Mouse (Mus musculus) midbrain, embryonic 15.5 days (tissue): ENCODE measurements around the gene Plekhh2. TPM values are rescaled to one million over a fixed set of nuclear protein-coding genes. Genes with fewer than 3 reads are reported as not detected.

Experiments used
- ATAC-seq: fragments of 200-750 bp; cut with Nextera tagmentation; replicated peaks from 2 replicates; pipeline ENCODE4 v1.8.0; 2017; ENCODE audit warnings: moderate TSS enrichment
- H3K27ac ChIP-seq: fragments of 300-500 bp; sonication (generic); 2 replicates; pipeline ENCODE4 v1.5.1; 2015; ENCODE audit warnings: mild to moderate bottlenecking, inconsistent platforms
- H3K27me3 ChIP-seq: fragments of 300-500 bp; sonication (generic); replicated peaks from 2 replicates; pipeline ENCODE4 v1.6.1; 2015; ENCODE audit warnings: inconsistent platforms
- H3K36me3 ChIP-seq: fragments of 300-500 bp; sonication (generic); replicated peaks from 2 replicates; pipeline ENCODE4 v1.6.1; 2015; ENCODE audit warnings: inconsistent platforms
- H3K4me1 ChIP-seq: fragments of 300-500 bp; sonication (generic); 2 replicates; pipeline ENCODE4 v1.6.1; 2015; ENCODE audit warnings: inconsistent platforms
- H3K4me2 ChIP-seq: fragments of 300-500 bp; sonication (generic); 2 replicates; pipeline ENCODE4 v1.6.1; 2015; ENCODE audit warnings: inconsistent platforms, mild to moderate bottlenecking, moderate library complexity
- H3K4me3 ChIP-seq: fragments of 300-500 bp; sonication (generic); 2 replicates; pipeline ENCODE4 v1.5.1; 2015; ENCODE audit warnings: mild to moderate bottlenecking, inconsistent platforms
- H3K9ac ChIP-seq: fragments of 300-500 bp; sonication (generic); 2 replicates; pipeline ENCODE4 v1.6.1; 2015; ENCODE audit warnings: mild to moderate bottlenecking, inconsistent platforms
- H3K9me3 ChIP-seq: fragments of 300-500 bp; sonication (generic); 2 replicates; pipeline ENCODE4 v1.6.1; 2016; ENCODE audit warnings: inconsistent platforms
- WGBS: fragments of 180-500 bp; shearing (Covaris S2); methylation state at CpG from one replicate; pipeline ENCODE4 v1.1.7; 2015; ENCODE audit warnings: mixed read lengths; 5-methylcytosine and 5-hydroxymethylcytosine counted together
- polyA plus RNA-seq: library from polyadenylated mRNA; unstranded; fragments of >200 nt; fragmentation: Nextera tagmentation; extraction: Ambion mirVana; gene quantifications from 2 replicates; pipeline ENCODE4 v1.2.1, GENCODE M21; 2015

Gene Plekhh2
- polyA plus RNA-seq, 1 experiment from 2014 or later, result 2.2 TPM

DNA sequence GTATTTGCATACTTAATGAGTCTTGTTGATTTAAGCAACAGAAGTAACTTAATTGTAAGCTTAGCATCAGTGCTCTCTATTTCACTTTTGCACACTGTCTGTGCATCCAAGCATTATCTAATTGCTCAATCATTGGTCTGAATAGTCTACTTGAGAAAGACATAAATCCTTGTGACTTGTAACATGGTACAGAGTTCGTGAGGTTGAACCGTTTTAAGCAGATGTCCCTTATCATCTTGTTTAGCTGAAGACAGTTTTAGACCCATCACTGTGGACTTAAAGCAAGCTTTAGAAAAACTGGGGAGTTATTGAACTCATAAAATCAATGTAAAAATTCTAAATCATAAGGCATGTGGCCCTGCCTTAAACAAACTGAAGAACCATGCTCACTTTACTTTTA lies 14.1 kb upstream of the Plekhh2 start:
- H3K9me3 ChIP-seq, result no peaks in the 10 kb centered on the region
- no peaks in the 10 kb centered on the region for H3K27me3 ChIP-seq
- no peaks in the 10 kb centered on the region for H3K4me1 ChIP-seq
- no peaks in the 10 kb centered on the region for H3K36me3 ChIP-seq
- H3K4me3 ChIP-seq, result no peak overlapping the region
- 74% methylated on average over 2 of the region's 2 CpGs for WGBS
- H3K9ac ChIP-seq, result no peak overlapping the region
- ATAC-seq, result no peak
- H3K27ac ChIP-seq, result no peak overlapping the region
- H3K4me2 ChIP-seq, result no peak overlapping the region

DNA sequence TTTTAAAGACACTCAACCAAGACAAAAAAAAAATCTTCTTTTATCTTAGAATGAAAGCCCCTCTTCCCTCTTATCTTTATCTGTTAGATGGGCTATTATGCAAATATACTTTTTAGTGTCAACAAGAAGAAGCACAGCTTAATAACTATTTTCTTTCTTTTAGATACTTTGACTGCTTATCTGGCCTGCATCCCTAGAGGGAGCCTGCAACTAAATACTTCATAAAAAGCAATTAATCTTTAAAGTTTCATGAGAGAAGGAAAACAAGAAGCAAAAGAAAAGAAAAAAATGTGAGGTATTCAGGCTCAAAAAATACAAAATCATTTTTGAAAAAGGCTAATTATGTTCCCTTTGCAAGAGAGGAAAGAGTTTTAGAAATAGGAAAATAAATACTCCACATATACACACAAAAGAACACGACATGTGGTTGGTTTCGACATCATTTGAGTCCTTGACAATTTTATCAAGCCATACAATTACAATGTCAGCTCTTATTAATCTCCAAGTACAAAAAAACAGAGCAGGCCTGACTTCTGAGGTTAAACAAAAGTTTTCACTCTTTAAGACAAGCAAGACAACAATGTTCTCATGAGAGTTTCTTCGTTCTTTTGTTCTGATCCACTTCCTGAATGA lies 13.6 kb upstream of the Plekhh2 start:
- H3K4me1 ChIP-seq, result no peaks in the 10 kb centered on the region

DNA sequence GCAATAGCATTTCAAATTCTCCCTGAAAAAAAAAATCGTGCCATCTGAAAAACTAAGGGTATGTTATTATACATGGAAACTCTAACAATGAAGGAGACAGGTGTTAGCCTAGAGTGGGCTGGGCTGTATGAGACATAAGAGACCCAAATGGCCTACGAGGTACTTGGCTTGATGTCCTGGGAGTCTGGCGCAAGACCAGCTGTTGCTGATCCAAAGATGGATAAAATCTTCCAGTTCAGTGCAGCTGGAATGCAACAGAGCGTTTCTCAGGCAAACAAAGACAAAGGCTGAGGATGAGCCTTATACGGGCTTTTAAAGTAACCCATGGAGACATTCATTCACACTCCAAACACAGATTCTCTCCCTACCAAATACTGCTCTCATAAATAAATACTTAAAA lies 13.1 kb upstream of the Plekhh2 start:
- 25% methylated on average over 5 of the region's 5 CpGs for whole genome bisulfite sequencing
- H3K4me2 ChIP-seq, result no peak overlapping the region

More for the DNA sequence above, 13.6 kb upstream of the Plekhh2 start:
- Histone ChIP-seq H3K9ac (no peak overlapping the region), H3K36me3 (no peaks in the 10 kb centered on the region), H3K9me3 (no peaks in the 10 kb centered on the region), H3K27me3 (no peaks in the 10 kb centered on the region; the same call in 1 of the 2 replicates), H3K4me2 (no peak overlapping the region), H3K27ac (no peak overlapping the region), H3K4me3 (no peak overlapping the region)
- 48% methylated on average over 3 of the region's 3 CpGs for WGBS
- no peak for ATAC-seq

DNA sequence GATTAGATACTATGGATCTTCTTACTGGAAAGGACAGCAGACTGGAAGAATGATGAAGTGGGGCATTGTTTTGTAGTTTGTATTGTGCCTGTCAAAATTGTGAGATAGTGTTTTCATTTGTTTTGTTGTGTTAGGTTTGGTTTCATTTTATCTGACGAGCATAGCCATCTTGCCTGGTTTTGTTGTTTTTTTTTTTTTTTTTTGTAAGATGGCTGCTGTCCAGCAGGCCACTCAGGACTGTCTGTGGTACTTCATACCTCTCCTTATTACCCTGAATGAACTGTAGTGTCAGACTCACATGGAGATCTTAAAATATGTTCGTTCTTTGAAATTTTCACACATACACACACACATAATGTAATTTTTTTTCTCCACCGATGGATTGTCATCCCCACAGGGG lies 9.4 kb upstream of the Plekhh2 start:
- H3K36me3 ChIP-seq, result no peaks in the 10 kb centered on the region
- 84% methylated on average over 3 of the region's 3 CpGs for WGBS
- ATAC-seq, result no peak
- H3K4me2 ChIP-seq, result no peak overlapping the region
- no peaks in the 10 kb centered on the region for H3K9me3 ChIP-seq
- H3K27me3 ChIP-seq, result no peaks in the 10 kb centered on the region; the same call in 1 of the 2 replicates
- no peak overlapping the region for H3K9ac ChIP-seq
- H3K4me3 ChIP-seq, result no peak overlapping the region
- H3K4me1 ChIP-seq, result no peaks in the 10 kb centered on the region
- no peak overlapping the region for H3K27ac ChIP-seq

More for the DNA sequence above, 13.1 kb upstream of the Plekhh2 start:
- Histone ChIP-seq H3K4me3 (no peak overlapping the region), H3K4me1 (no peaks in the 10 kb centered on the region), H3K9me3 (no peaks in the 10 kb centered on the region), H3K27ac (no peak overlapping the region), H3K9ac (no peak overlapping the region), H3K27me3 (no peaks in the 10 kb centered on the region; the same call in 1 of the 2 replicates), H3K36me3 (no peaks in the 10 kb centered on the region)
- no peak for ATAC-seq

DNA sequence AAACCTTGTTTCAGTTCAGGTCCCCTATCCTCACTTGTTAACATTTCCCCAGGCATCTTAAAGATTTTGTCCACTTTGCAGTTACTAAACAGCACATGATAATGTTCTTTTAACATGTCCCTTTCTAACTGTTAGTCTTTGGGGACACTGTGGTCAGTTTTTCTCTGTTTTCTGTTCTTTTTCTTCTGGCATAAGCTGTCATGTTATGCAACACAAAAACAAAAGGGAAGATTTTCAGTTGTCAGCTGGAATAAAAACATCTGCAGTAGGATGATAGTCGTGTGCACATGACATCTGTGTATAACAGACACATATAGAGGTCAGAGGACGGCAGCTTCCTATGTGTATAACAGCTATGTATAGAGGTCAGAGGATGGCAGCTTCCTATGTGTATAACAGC lies 5.8 kb upstream of the Plekhh2 start:
- Histone ChIP-seq H3K4me1 (no peaks in the 10 kb centered on the region; the same call in 1 of the 2 replicates), H3K9me3 (no peaks in the 10 kb centered on the region), H3K4me2 (no peak overlapping the region), H3K4me3 (no peak overlapping the region), H3K9ac (no peak overlapping the region), H3K36me3 (no peaks in the 10 kb centered on the region), H3K27ac (no peak overlapping the region), H3K27me3 (no peaks in the 10 kb centered on the region; the same call in 1 of the 2 replicates)
- no peak for ATAC-seq
- WGBS, result 77% methylated on average over 2 of the region's 2 CpGs

DNA sequence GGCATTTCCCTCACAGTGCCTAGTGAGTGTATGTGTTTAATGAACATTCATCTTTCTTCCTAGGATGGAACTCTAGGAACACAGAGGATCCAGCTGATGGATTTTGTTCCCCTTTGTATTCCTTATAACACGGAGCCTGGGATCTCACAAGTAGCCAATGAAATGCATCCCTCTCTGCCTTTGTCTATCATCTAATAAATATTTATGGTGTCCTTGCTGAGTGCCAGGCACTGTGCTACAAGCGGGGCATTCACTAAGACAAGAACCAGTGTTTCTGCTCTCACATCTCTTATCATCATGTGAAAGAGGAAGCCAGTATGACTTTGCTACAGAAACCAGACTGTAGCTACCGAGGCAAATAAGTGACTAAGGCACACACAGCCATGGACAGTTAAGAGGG lies 3.0 kb upstream of the Plekhh2 start:
- 12% methylated on average over 3 of the region's 3 CpGs for WGBS

DNA sequence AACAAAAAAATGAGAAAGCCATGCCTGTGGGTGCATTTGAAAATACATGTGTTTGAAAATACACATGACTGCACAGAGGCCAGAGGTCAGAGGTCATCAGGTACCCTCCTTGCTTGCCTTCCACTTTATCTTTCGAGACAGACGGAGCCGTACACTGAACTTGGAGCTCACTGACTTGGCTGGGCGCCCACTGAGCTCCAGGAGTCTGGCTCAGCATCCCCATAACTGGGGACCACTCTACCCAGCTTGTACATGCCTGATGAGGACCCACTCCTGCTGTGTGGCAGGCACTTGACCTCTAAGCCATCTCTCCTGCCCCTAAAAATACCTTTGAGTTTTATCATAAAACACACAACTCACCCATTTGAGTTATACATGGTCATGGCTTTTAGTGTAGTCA lies 2.5 kb upstream of the Plekhh2 start:
- H3K27me3 ChIP-seq, result 0 out of 2 replicates have a peak, but pooled peaks cover 4% of the 10 kb centered on the region
- 55% methylated on average over 4 of the region's 4 CpGs for WGBS
- no peaks in the 10 kb centered on the region for H3K9me3 ChIP-seq
- no peak overlapping the region for H3K4me3 ChIP-seq
- no peaks in the 10 kb centered on the region for H3K36me3 ChIP-seq
- H3K4me2 ChIP-seq, result no peak overlapping the region
- peaks cover 9% of the 10 kb centered on the region; the same call in 1 of the 2 replicates for H3K4me1 ChIP-seq
- no peak overlapping the region for H3K9ac ChIP-seq
- no peak overlapping the region for H3K27ac ChIP-seq
- no peak for ATAC-seq

More for the DNA sequence above, 3.0 kb upstream of the Plekhh2 start:
- no peak overlapping the region for H3K4me2 ChIP-seq
- H3K27ac ChIP-seq, result no peak overlapping the region
- 0 out of 2 replicates have a peak, but pooled peaks cover 4% of the 10 kb centered on the region for H3K27me3 ChIP-seq
- H3K4me3 ChIP-seq, result no peak overlapping the region
- peaks cover 9% of the 10 kb centered on the region; the same call in 1 of the 2 replicates for H3K4me1 ChIP-seq
- no peaks in the 10 kb centered on the region for H3K9me3 ChIP-seq
- no peaks in the 10 kb centered on the region for H3K36me3 ChIP-seq
- H3K9ac ChIP-seq, result no peak overlapping the region
- no peak for ATAC-seq

DNA sequence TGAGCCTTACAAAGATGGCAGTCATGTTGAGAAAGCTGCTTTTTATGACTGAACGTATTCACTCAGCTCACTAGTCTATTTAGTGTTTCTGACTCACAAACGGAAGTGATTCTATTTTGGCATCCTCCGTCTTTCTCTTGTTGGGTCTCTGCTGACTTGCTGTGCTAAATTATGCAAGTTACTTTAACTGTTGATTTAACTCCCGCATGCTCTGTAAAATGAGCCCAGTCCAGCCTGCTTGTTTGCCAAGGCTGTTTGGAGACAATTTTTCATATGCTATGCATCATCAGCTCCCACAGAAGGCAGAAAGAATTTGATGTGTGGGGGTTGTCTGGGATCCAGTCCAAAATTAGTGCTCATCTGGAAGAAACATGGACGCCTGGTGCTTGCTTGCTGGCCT lies 1.3 kb upstream of the Plekhh2 start:
- no peak overlapping the region for H3K4me2 ChIP-seq
- H3K27ac ChIP-seq, result no peak overlapping the region; the same call in 1 of the 2 replicates
- WGBS, result 52% methylated on average over 5 of the region's 5 CpGs
- peaks cover 9% of the 10 kb centered on the region; the same call in 1 of the 2 replicates for H3K4me1 ChIP-seq
- no peak overlapping the region for H3K9ac ChIP-seq
- H3K4me3 ChIP-seq, result no peak overlapping the region
- H3K27me3 ChIP-seq, result 0 out of 2 replicates have a peak, but pooled peaks cover 4% of the 10 kb centered on the region
- H3K36me3 ChIP-seq, result no peaks in the 10 kb centered on the region
- no peak for ATAC-seq
- no peaks in the 10 kb centered on the region for H3K9me3 ChIP-seq

DNA sequence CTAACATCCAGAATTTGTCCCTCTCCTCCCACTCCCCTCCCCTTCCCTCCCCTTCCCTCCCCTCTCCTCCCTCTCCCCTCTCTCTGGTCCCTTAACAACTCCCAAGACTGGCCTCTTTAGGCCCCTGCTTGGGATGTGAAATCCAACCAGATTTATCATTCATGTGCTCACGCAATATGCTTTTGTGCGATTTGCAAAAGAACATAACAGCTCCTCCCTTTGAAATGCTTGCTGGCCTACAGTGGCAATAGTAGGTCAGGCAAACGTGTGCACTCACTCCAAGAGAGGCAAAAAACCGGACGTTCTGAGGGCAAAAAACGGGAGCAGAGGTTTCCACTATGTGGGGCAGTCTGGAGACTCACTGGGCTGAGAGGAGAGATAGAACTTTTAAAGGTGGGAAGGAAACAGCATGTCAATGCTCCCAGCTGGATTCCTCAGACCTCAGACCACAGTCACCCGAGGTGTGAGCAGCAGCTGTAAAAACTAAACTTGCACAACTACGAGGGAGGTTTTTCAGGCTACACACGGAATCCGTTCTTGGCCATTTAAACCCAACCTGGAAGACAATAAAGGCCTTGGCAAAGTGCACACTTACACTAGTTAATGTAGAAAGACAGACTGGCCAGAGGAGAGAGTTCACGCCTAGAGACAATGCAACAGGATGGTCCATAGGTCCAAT lies 595 bp upstream of the Plekhh2 start:
- Histone ChIP-seq H3K4me1 (peaks cover 9% of the 10 kb centered on the region; the same call in 1 of the 2 replicates), H3K9me3 (no peaks in the 10 kb centered on the region), H3K4me2 (peak overlapping the region; percentile 81), H3K27me3 (0 out of 2 replicates have a peak, but pooled peaks cover 4% of the 10 kb centered on the region), H3K9ac (no peak overlapping the region; the same call in 1 of the 2 replicates), H3K27ac (no peak overlapping the region), H3K4me3 (peak overlapping the region; percentile 74), H3K36me3 (no peaks in the 10 kb centered on the region)
- 31% methylated on average over 11 of the region's 11 CpGs for WGBS
- 0 out of 2 replicates have a peak, but pooled peaks have one; percentile 6 for ATAC-seq

DNA sequence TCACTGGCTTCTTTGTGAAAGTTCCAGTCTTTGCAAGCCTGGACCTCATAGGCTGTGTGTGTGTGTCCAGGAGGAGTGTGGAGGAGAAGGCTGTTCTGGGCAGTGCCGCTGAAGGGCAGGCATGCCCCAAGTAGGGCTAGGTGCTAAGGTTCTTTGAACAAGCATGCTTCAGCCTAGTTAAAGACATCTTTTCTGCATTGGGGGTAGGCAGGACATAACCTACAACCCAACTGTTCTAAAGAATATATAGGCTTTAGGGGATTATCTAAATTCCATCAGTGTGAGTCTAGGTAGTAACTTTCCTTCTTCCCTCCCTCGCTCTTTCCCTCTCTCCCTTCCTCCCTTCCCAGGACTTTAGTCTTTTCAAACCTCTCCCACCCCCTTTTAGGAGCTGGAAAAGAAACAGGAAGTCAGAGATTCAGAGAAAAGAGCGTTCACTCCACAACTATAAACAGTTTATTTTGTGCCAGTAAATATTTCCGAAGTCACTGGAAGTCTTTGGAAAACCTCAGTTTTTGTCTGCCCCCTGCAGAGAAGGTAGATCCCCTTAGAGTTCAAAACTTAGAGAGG lies 906 bp downstream of the Plekhh2 start:
- Histone ChIP-seq H3K27ac (no peak overlapping the region), H3K4me1 (peaks cover 9% of the 10 kb centered on the region; the same call in 1 of the 2 replicates), H3K4me2 (peak overlapping the region; percentile 81), H3K9me3 (no peaks in the 10 kb centered on the region), H3K4me3 (peak overlapping the region; percentile 74), H3K27me3 (0 out of 2 replicates have a peak, but pooled peaks cover 4% of the 10 kb centered on the region), H3K36me3 (no peaks in the 10 kb centered on the region), H3K9ac (peak overlapping the region; percentile 70)
- WGBS, result 42% methylated on average over 4 of the region's 4 CpGs
- ATAC-seq, result peak; percentile 51

DNA sequence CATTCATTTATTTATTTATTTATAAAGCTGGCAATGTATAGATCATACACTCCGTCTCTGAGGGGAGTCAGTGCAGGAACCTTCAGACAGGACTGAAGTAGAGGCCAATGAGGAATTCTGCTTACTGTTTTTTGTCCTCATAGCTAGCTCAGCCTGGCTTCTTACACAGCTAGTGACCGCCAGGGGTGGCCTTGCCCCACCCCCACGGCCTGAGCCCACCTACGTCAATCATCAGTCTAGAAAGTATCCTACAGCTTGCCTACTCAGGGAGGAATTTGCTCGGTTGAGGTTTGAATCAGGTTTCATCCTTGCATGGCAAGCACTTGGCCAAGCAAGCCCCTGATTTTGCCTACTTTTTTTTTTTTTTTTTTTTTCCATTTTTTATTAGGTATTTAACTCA lies 4.2 kb downstream of the Plekhh2 start:
- Histone ChIP-seq H3K27me3 (0 out of 2 replicates have a peak, but pooled peaks cover 4% of the 10 kb centered on the region), H3K36me3 (no peaks in the 10 kb centered on the region), H3K9ac (no peak overlapping the region), H3K4me3 (no peak overlapping the region), H3K4me1 (peaks cover 9% of the 10 kb centered on the region; the same call in 1 of the 2 replicates), H3K4me2 (no peak overlapping the region), H3K9me3 (no peaks in the 10 kb centered on the region), H3K27ac (no peak overlapping the region)
- ATAC-seq, result no peak
- WGBS, result 83% methylated on average over 5 of the region's 5 CpGs

DNA sequence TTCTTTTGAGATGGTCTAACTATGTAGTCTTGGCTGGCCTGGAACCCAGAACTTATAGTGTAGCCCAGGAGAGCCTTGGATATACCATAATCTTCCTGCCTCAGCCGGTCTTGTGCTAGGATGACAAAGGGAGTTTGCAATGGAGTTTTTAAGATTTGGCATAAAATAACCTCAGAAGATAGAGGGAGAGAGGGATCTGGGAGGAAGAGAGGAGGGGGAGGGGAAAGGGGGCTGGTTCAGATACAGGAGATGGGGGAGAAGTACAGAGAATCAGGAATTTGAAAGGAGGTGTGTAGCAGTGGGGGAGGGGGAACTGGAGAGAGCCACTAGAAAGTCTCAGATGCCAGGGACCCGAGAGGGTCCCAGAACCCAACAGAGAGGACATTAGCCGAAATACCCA lies 7.7 kb downstream of the Plekhh2 start:
- Histone ChIP-seq H3K27me3 (no peaks in the 10 kb centered on the region), H3K9ac (no peak overlapping the region), H3K4me1 (no peaks in the 10 kb centered on the region), H3K4me3 (no peak overlapping the region), H3K27ac (no peak overlapping the region), H3K9me3 (no peaks in the 10 kb centered on the region), H3K36me3 (no peaks in the 10 kb centered on the region), H3K4me2 (no peak overlapping the region)
- ATAC-seq, result no peak
- 83% methylated on average over 3 of the region's 3 CpGs for WGBS
